Mouse (Mus musculus) forebrain, postnatal 0 days (tissue): ENCODE data around the gene Plpp3. TPM values are rescaled to one million over a fixed set of nuclear protein-coding genes. Genes with fewer than 3 reads are reported as not detected.
A peak's percentile ranks its signal among the peaks of the same experiment; 100 is the strongest.

ENCODE experiments used
- ATAC-seq: fragments of 200-750 bp; cut with Nextera tagmentation; 2 replicates; pipeline ENCODE4 v1.8.0; 2017; ENCODE audit warnings: mild to moderate bottlenecking, moderate library complexity
- DNase-seq: peaks from one replicate; pipeline ENCODE4 v3.0.0-alpha.2; 2015
- H3K27ac ChIP-seq: fragments of 300-500 bp; sonication (generic); 2 replicates; pipeline ENCODE4 v1.5.1; 2014; ENCODE audit warnings: low read depth, mild to moderate bottlenecking, antibody characterized with exemption, low read length, moderate library complexity, mixed read lengths
- H3K27me3 ChIP-seq: fragments of 300-500 bp; sonication (generic); 2 replicates; pipeline ENCODE4 v1.6.1; 2014; ENCODE audit warnings: mild to moderate bottlenecking, low read length, mixed read lengths; ENCODE audit not compliant: insufficient read depth
- H3K36me3 ChIP-seq: fragments of 300-500 bp; sonication (generic); 2 replicates; pipeline ENCODE4 v1.6.1; 2014; ENCODE audit warnings: mild to moderate bottlenecking, moderate library complexity; ENCODE audit not compliant: insufficient read depth
- H3K4me1 ChIP-seq: fragments of 300-500 bp; sonication (generic); 2 replicates; pipeline ENCODE4 v1.6.1; 2014; ENCODE audit warnings: antibody characterized with exemption; ENCODE audit not compliant: insufficient read depth
- H3K4me2 ChIP-seq: fragments of 300-500 bp; sonication (generic); 2 replicates; pipeline ENCODE4 v1.6.1; 2014; ENCODE audit warnings: low read depth, mild to moderate bottlenecking, moderate library complexity
- H3K4me3 ChIP-seq: fragments of 300-500 bp; sonication (generic); 2 replicates; pipeline ENCODE4 v1.5.1; 2014; ENCODE audit warnings: low read depth, low read length, mixed read lengths
- H3K9ac ChIP-seq: fragments of 300-500 bp; sonication (generic); 2 replicates; pipeline ENCODE4 v1.6.1; 2014; ENCODE audit warnings: mild to moderate bottlenecking
- H3K9me3 ChIP-seq: fragments of 300-500 bp; sonication (generic); 2 replicates; pipeline ENCODE4 v1.6.1; 2016; ENCODE audit warnings: low read length
- CTCF ChIP-seq: sonication (generic); IDR thresholded peaks from 2 replicates; pipeline ENCODE4 v1.5.1; 2016; ENCODE audit warnings: antibody characterized with exemption, control low read depth, low read depth
- WGBS: fragments of 180-500 bp; shearing (Covaris S2); extraction: QIAGEN DNeasy Blood & Tissue Kit; methylation state at CpG from one replicate; pipeline ENCODE4 v1.1.7; 2014; 5-methylcytosine and 5-hydroxymethylcytosine counted together
- polyA plus RNA-seq: library from polyadenylated mRNA; unstranded; fragments of >200 nt; fragmentation: Nextera tagmentation; extraction: Ambion mirVana; gene quantifications from 2 replicates; pipeline ENCODE4 v1.2.1, GENCODE M21; 2015
- total RNA-seq: library from RNA; depleted of rRNA; stranded (reverse); fragments of >200 nt; gene quantifications from 2 replicates; pipeline ENCODE4 v1.2.3, GENCODE M21; 2014; rRNA removed

The Plpp3 gene
- total RNA-seq (64.8 and 87.3 TPM in 2 replicates), polyA plus RNA-seq (82.8 and 117 TPM in 2 replicates)

DNA sequence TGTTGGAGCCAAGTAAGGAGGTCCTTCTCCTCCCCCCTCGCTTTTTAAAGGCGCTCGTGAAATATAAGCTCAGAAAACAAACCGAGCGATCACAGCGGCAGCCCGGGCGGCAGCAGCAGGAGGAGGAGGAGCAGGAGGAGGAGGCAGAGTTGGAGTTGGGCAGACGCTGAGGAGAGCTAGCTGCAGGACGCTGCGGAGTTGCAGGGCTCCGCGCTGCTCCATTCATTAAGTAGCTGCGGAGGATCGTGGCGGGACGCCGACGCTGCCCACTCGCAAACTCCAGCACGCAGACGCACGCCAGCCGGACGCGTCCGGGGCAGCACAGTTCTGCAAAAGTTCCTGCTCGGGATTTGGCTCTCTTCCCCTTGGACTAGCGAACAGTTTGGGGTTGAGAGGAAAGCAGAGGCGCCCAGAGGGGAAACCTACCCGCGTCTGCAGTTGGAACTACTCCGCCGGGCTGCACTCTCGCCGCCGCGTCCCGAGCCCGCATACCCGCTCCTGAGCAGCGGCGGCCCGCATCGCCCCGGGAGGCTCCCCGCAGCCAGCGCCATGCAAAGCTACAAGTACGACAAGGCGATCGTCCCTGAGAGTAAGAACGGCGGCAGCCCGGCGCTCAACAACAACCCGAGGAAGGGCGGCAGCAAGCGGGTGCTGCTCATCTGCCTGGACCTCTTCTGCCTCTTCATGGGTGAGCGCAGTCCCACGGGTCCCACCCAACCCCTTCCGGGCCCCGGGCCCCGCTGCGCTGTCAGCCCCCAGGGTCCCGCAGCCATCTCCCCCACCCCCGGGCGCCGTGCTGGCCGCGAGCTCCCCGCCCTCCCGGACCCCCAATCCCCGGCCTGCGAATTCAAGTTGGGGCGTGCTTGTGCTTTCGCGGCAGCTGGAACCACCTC, at the start of gene Plpp3:
Plpp3 (plus strand) TSS at position 72 of the 893 bp plus-strand sequence.
- peak within 1 kb of the TSS; percentile 87 for H3K27ac ChIP-seq
- ATAC-seq (peak; percentile 81), DNase-seq (peak; percentile 88)
- H3K36me3 ChIP-seq: no peaks in the 10 kb centered on the region
- peak within 1 kb of the TSS; percentile 80 for H3K4me2 ChIP-seq
- peak within 1 kb of the TSS; percentile 70 for H3K9ac ChIP-seq
- peak within 1 kb of the TSS; percentile 85 for H3K4me3 ChIP-seq
- no peak for TF ChIP-seq CTCF
- no peaks in the 10 kb centered on the region for H3K9me3 ChIP-seq
- H3K4me1 ChIP-seq: 0 out of 2 replicates have a peak, but pooled peaks cover 8% of the 10 kb centered on the region
- H3K27me3 ChIP-seq: no peaks in the 10 kb centered on the region
- WGBS: 3% methylated on average over 70 of the region's 77 CpGs

DNA sequence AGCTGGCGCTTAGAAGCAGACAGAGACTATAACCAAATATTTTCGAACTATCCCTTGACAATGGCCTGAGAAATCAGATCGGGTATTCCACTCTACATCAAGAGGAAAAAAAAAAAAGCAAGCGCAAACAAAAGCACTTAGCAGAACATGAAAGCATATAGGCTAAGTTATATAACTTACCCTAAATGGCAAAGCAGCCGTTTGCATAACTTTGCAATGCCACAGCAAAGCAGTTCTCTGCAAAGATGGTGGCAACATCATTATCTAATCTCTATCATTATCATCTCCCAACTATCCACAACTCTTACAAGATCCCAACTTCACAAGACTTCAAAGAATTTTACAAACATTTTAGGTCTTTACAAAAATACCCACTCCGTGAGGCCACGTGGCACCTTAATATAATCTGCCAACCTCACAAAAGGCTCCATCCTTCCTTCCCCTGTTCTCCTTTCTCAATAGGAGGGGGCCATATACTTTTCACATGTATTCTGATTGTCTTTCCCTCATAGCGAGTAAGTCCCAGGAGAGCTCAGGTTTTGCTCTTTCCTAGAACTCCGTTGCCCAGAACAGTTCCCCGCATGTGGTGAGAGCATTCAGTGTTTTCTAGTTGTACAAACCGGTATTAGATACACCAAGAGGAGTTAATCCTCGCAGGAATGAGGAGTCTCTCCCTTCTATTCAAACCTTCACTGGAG, 49.1 kb upstream of the Plpp3 start:
- H3K4me1 ChIP-seq: peaks cover 8% of the 10 kb centered on the region
- peak overlapping the region; percentile 85 for H3K4me3 ChIP-seq
- TF ChIP-seq CTCF: no peak
- H3K27me3 ChIP-seq: no peaks in the 10 kb centered on the region
- H3K4me2 ChIP-seq: peak overlapping the region; percentile 92
- H3K9ac ChIP-seq: no peak overlapping the region; the same call in 1 of the 2 replicates
- H3K27ac ChIP-seq: no peak overlapping the region
- no peaks in the 10 kb centered on the region for H3K9me3 ChIP-seq
- WGBS: 45% methylated on average over 12 of the region's 12 CpGs
- DNase-seq (no peak), ATAC-seq (no peak)
- no peaks in the 10 kb centered on the region for H3K36me3 ChIP-seq

DNA sequence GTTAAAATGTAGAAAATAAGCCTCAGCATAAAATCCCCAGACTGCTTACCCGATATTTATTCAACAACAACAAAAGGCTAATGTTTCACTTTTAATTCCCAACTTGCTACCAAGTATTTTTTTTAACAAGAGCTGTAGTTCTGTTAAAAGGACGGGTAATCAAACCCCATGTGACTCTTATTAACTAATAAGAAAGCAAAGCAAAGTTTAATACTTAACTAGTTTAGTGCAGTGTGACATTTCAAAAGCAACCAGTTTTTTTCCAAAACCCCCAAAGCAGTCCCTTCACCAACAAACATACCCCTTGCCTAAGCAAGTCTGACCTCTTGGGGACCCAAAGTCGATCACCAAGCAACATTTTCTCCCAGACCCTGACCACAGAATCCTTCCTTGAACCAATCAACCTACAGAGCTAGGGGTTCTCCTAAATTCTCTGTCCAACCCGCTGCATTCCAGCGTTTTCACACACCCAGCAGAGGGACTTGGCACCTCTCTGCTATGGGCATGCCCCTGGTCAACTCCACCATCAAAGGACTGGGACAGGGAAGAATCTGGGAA, 48.4 kb upstream of the Plpp3 start:
- WGBS: 7% methylated on average over 5 of the region's 5 CpGs
- DNase-seq: peak; percentile 31
- peak overlapping the region; percentile 92 for H3K4me2 ChIP-seq

DNA sequence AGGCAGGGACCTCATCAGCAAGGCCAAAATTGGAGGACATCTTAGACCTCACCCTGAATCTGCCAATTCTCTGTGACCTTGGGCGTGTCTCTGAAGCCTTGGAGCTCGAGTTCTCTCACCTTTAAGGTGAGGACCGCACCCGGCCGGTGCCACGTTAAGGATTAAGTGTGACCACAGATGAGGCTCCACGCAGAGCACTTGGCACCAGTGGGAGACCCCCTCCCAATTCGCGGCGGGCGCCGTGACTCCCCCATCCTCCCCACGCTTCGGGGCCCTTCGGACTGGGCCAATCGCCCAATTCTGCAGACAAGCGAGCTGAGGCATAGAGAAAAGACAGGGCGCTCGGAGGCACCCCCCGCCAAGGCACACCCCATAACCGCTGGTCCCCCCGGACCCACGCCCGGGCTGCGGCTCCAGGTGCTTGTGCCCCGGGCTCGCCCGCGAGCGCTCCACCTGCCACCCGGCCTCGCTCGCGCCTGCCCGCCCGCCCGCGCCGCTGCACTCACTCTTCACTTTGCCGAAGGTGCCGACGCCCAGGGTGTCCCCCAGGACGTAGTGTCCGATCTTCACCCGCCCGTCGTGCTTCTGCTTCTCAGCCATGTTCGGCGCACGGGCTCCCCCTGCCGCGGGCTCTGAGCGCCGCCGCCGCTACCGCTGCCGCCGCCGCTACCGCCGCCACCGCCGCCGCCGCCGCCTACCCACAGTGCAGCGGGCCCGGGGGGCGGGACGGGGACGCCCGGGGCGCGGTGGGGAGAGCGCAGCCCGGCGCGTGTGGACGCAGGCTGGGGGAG, 47.8 kb upstream of the Plpp3 start, which contains the start of gene Prkaa2:
Prkaa2 (minus strand) TSS at position 692 of the 791 bp plus-strand sequence.
- ATAC-seq (peak; percentile 95), DNase-seq (peak; percentile 82)
- H3K4me3 ChIP-seq: peak within 1 kb of the TSS; percentile 85
- peak within 1 kb of the TSS; percentile 92 for H3K4me2 ChIP-seq
- H3K27ac ChIP-seq: peak within 1 kb of the TSS; percentile 90
- no peaks in the 10 kb centered on the region for H3K9me3 ChIP-seq
- TF ChIP-seq CTCF: no peak; the same call in 1 of the 2 replicates
- H3K36me3 ChIP-seq: no peaks in the 10 kb centered on the region
- H3K4me1 ChIP-seq: peaks cover 8% of the 10 kb centered on the region
- peak within 1 kb of the TSS; percentile 95 for H3K9ac ChIP-seq
- 1% methylated on average over 76 of the region's 80 CpGs for WGBS
- H3K27me3 ChIP-seq: no peaks in the 10 kb centered on the region

More for the DNA sequence above, 48.4 kb upstream of the Plpp3 start:
- peaks cover 8% of the 10 kb centered on the region for H3K4me1 ChIP-seq
- peak overlapping the region; percentile 85 for H3K4me3 ChIP-seq
- no peak for ATAC-seq
- no peaks in the 10 kb centered on the region for H3K36me3 ChIP-seq
- H3K27me3 ChIP-seq: no peaks in the 10 kb centered on the region
- H3K9ac ChIP-seq: peak overlapping the region; percentile 95
- no peak for TF ChIP-seq CTCF
- H3K9me3 ChIP-seq: no peaks in the 10 kb centered on the region
- peak overlapping the region; percentile 90; the same call in 1 of the 2 replicates for H3K27ac ChIP-seq

DNA sequence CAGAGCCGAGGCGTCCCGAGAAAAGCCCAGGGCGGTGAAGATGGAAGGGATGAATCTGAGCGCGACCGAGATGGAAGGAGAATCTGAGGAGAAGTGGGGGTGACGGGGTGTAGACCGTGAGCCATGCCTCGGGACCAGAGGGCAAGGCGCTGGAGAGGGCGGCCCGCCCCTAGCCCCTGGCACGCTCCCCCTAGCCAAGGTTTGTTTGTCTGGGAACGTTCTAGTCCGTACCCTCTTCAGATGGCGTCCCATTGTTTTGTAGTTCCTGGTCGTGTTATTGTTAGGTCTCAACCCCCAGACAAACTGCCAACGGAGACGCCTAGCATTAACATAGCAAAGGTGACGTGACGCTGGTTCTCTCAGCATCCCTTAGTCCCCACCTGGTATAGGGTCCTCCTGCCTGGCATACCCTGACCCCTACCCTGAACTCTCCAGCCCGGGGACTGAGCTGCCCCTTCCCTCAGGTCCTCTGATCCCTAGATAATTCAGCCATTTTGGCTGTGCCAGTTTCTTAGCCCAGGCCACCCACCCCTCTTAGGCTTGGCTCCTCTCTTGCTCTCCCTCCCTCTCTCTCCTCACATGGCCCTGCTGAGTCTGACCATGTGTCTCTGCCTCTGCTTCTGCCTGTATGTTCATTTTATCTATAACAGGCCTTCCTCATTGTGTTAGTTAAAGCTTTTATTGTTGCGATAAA, 47.0 kb upstream of the Plpp3 start:
- H3K4me2 ChIP-seq: peak overlapping the region; percentile 92
- WGBS: 8% methylated on average over 24 of the region's 24 CpGs
- 0 out of 2 replicates have a peak, but pooled peaks have one; percentile 1 for TF ChIP-seq CTCF
- peak overlapping the region; percentile 90 for H3K27ac ChIP-seq
- peak overlapping the region; percentile 95 for H3K9ac ChIP-seq
- H3K4me1 ChIP-seq: peaks cover 8% of the 10 kb centered on the region
- H3K9me3 ChIP-seq: no peaks in the 10 kb centered on the region
- no peaks in the 10 kb centered on the region for H3K27me3 ChIP-seq
- peak overlapping the region; percentile 85 for H3K4me3 ChIP-seq
- ATAC-seq (peak; percentile 79), DNase-seq (peak; percentile 68)
- H3K36me3 ChIP-seq: no peaks in the 10 kb centered on the region
